Mouse (Mus musculus) testis, adult 2 months (tissue): ENCODE results near the gene Prex1.

Source experiments
- CTCF ChIP-seq: fragments of 200-500 bp; IDR thresholded peaks from 2 replicates; pipeline ENCODE4 v1.5.1; 2012; ENCODE audit warnings: low read depth, mild to moderate bottlenecking, inconsistent platforms, low read length, moderate library complexity; ENCODE audit not compliant: control insufficient read depth, insufficient read depth, insufficient replicate concordance
- POLR2A ChIP-seq: fragments of 200-500 bp; IDR thresholded peaks from 2 replicates; pipeline ENCODE4 v1.6.1; 2012; ENCODE audit warnings: low read depth, mild to moderate bottlenecking, inconsistent platforms, low read length, moderate library complexity; ENCODE audit not compliant: control insufficient read depth

- no peak for TF ChIP-seq CTCF
- no peak for TF ChIP-seq POLR2A
These were observed 29.6 kb downstream of the Prex1 start for GRCm38 (mm10) chr2:166683885-166684544.
